Mouse (Mus musculus): ENCODE measurements around the gene Otop2. TPM values are rescaled to one million over a fixed set of nuclear protein-coding genes. Genes with fewer than 3 reads are reported as not detected.

Gene Otop2
- polyA plus RNA-seq, 1 experiment from 2014 or later: 0.31 TPM

- Histone ChIP-seq H3K36me3 (peaks cover 28% of the 10 kb centered on the region), H3K9me3 (no peaks in the 10 kb centered on the region), H3K4me1 (peaks cover 27% of the 10 kb centered on the region), H3K27me3 (peaks cover 52% of the 10 kb centered on the region), H3K27ac (no peak overlapping the region), H3K4me3 (no peak overlapping the region), H3K9ac (no peak overlapping the region), H3K4me2 (no peak overlapping the region)
- WGBS: 91% methylated on average over 27 of the region's 27 CpGs
- ATAC-seq (ENCODE audit: insufficient number of reproducible peaks, low FRiP score, low TSS enrichment, low read depth): no peak
Observed at GRCm38 (mm10) chr11:115269330-115270066, 37.5 kb upstream of the Otop2 start.

- 24% methylated on average over 19 of the region's 19 CpGs for WGBS
- Histone ChIP-seq H3K36me3 (peaks cover 28% of the 10 kb centered on the region), H3K4me3 (no peak overlapping the region), H3K4me1 (peaks cover 23% of the 10 kb centered on the region), H3K27me3 (peaks cover 44% of the 10 kb centered on the region), H3K9ac (no peak overlapping the region), H3K4me2 (no peak overlapping the region), H3K27ac (no peak overlapping the region), H3K9me3 (no peaks in the 10 kb centered on the region)
- ATAC-seq (ENCODE audit: insufficient number of reproducible peaks, low FRiP score, low TSS enrichment, low read depth): no peak
Observed at GRCm38 (mm10) chr11:115270148-115270861, 36.7 kb upstream of the Otop2 start.

DNA sequence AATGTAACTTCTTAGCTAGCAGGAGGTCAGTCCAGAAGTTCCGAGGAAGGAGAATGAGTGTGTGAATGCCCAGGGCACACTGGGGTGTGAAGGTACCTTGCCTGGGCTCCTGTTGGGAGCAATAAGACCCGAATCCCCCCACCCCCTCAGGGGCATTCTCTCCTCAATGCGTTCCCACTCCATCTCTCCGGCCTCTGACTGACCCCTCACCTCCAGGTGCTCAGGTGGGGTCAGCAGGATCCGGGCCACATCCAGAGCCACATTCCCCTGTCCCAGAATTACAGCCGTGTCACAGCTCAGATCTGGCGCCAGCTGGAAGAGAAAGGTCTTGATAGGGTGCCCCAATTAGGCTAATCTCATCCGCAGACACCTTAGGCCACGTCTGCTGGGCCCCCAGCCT lies 35.9 kb upstream of the Otop2 start:
- no peaks in the 10 kb centered on the region for H3K9me3 ChIP-seq
- peaks cover 28% of the 10 kb centered on the region for H3K36me3 ChIP-seq
- H3K27me3 ChIP-seq: peaks cover 37% of the 10 kb centered on the region
- H3K4me3 ChIP-seq: no peak overlapping the region
- H3K4me1 ChIP-seq: peaks cover 25% of the 10 kb centered on the region
- H3K4me2 ChIP-seq: no peak overlapping the region
- no peak overlapping the region for H3K27ac ChIP-seq
- H3K9ac ChIP-seq: no peak overlapping the region
- WGBS: 79% methylated on average over 9 of the region's 9 CpGs
- ATAC-seq (ENCODE audit: insufficient number of reproducible peaks, low FRiP score, low TSS enrichment, low read depth): no peak

DNA sequence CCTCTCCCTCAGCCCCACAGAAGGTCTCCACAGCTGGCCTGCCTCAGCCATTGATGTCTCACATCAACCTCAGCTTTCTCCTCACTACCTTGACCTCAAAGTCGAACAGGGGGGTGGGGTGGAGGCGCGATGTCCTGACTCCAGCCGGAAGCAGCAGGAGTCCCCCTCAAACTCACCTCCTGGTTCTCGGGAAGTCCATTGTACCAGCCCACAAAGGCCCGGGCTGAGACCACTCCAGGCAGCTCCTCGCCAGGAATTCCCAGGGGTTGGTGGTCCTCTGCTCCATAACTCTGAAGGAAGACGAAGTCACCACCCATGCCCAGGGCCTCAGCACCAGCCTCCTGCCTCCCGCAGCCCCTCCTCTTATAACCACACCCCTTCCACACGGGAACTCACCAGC lies 35.5 kb upstream of the Otop2 start:
- H3K27ac ChIP-seq: no peak overlapping the region
- peaks cover 28% of the 10 kb centered on the region for H3K36me3 ChIP-seq
- peaks cover 25% of the 10 kb centered on the region for H3K4me1 ChIP-seq
- no peak overlapping the region for H3K4me2 ChIP-seq
- no peak overlapping the region for H3K9ac ChIP-seq
- 60% methylated on average over 10 of the region's 10 CpGs for WGBS
- H3K4me3 ChIP-seq: no peak overlapping the region
- peaks cover 32% of the 10 kb centered on the region for H3K27me3 ChIP-seq
- no peak for ATAC-seq (ENCODE audit: insufficient number of reproducible peaks, low FRiP score, low TSS enrichment, low read depth)
- no peaks in the 10 kb centered on the region for H3K9me3 ChIP-seq

GRCm38 (mm10) chr11:115272894-115273498 lies 34.0 kb upstream of the Otop2 start:
- Histone ChIP-seq H3K27ac (no peak overlapping the region), H3K4me3 (no peak overlapping the region), H3K9me3 (no peaks in the 10 kb centered on the region), H3K9ac (no peak overlapping the region), H3K4me1 (peaks cover 20% of the 10 kb centered on the region), H3K4me2 (no peak overlapping the region), H3K27me3 (peaks cover 17% of the 10 kb centered on the region), H3K36me3 (peaks cover 26% of the 10 kb centered on the region)
- ATAC-seq (ENCODE audit: insufficient number of reproducible peaks, low FRiP score, low TSS enrichment, low read depth): no peak
- WGBS: 79% methylated on average over 10 of the region's 10 CpGs

DNA sequence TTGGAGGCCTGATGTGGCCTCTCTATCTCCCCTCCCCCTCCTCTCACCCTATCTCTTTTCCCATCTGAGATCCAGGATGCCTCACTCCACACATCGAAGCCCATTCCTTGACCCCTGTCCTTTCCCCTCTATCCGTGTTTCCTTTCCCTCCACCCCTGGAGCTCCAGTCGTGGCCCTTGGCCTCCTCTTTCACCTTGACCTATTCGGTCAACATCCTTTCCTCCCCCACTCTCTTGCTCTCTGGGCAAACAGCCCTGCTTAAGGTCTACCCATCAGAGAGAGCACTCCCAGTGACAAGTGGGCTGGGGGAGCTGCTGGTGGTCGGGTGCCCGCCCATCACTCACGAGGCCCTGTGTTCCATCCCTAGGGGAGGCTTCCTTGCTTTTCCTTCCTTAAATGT lies 33.2 kb upstream of the Otop2 start:
- peaks cover 19% of the 10 kb centered on the region for H3K36me3 ChIP-seq
- no peak overlapping the region for H3K27ac ChIP-seq
- ATAC-seq (ENCODE audit: insufficient number of reproducible peaks, low FRiP score, low TSS enrichment, low read depth): no peak
- WGBS: 65% methylated on average over 7 of the region's 7 CpGs
- H3K9ac ChIP-seq: no peak overlapping the region
- H3K4me1 ChIP-seq: peaks cover 21% of the 10 kb centered on the region
- H3K4me3 ChIP-seq: no peak overlapping the region
- no peaks in the 10 kb centered on the region for H3K9me3 ChIP-seq
- H3K4me2 ChIP-seq: no peak overlapping the region
- H3K27me3 ChIP-seq: peaks cover 10% of the 10 kb centered on the region

DNA sequence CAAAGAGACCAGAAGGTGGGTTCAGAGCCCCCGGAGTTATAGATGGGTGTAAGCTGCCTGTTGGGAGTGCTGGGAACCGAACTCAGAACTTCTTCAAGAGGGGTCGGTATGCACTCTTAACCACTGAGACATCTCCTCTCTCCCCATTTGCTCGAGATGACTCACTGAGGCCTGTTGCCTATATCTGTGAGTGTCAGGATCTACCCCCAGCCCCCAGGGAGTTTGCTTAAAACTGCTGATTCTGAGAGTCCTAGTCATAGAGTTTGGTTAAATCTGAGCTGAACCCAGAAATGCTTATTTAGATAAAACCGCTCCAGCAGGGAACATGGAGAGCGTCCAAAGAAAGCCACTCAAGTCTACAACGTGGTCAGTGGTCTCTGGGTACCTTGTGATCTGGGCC lies 32.8 kb upstream of the Otop2 start:
- H3K4me3 ChIP-seq: no peak overlapping the region
- peaks cover 15% of the 10 kb centered on the region for H3K36me3 ChIP-seq
- ATAC-seq (ENCODE audit: insufficient number of reproducible peaks, low FRiP score, low TSS enrichment, low read depth): no peak
- no peak overlapping the region for H3K4me2 ChIP-seq
- H3K27me3 ChIP-seq: peaks cover 5% of the 10 kb centered on the region
- peaks cover 21% of the 10 kb centered on the region for H3K4me1 ChIP-seq
- H3K27ac ChIP-seq: no peak overlapping the region
- H3K9ac ChIP-seq: no peak overlapping the region
- no peaks in the 10 kb centered on the region for H3K9me3 ChIP-seq
- 80% methylated on average over 7 of the region's 7 CpGs for WGBS

DNA sequence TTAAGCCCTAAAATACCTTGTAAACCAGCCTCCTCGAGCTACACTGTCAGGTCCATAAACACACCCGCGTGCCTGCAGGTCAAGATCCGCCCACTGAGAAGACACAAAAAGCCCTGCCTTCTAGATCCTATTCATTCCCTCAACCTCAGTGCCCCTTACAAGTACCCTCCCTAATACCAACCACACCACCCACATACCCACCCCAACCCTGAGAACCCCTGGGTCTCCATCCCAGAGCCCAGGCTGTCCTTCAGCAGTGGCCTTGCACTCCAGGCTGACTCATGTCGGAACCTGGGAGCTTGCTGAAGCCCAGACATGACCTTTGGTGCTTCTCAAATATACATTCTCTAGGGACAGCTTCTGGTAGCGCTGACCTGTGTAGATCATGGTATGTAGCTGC lies 32.2 kb upstream of the Otop2 start:
- H3K4me2 ChIP-seq: no peak overlapping the region
- H3K27me3 ChIP-seq: no peaks in the 10 kb centered on the region; the same call in 1 of the 2 replicates
- WGBS: 77% methylated on average over 6 of the region's 6 CpGs
- ATAC-seq (ENCODE audit: insufficient number of reproducible peaks, low FRiP score, low TSS enrichment, low read depth): no peak
- no peak overlapping the region for H3K27ac ChIP-seq
- no peak overlapping the region for H3K4me3 ChIP-seq
- peaks cover 21% of the 10 kb centered on the region for H3K4me1 ChIP-seq
- H3K9me3 ChIP-seq: no peaks in the 10 kb centered on the region
- peaks cover 9% of the 10 kb centered on the region; the same call in 1 of the 2 replicates for H3K36me3 ChIP-seq
- H3K9ac ChIP-seq: no peak overlapping the region

GRCm38 (mm10) chr11:115275509-115275908 lies 31.5 kb upstream of the Otop2 start:
- Histone ChIP-seq H3K4me1 (peaks cover 16% of the 10 kb centered on the region), H3K27ac (no peak overlapping the region), H3K4me2 (peak overlapping the region; percentile 90), H3K4me3 (peak overlapping the region; percentile 72; the same call in 1 of the 2 replicates), H3K27me3 (no peaks in the 10 kb centered on the region), H3K9me3 (no peaks in the 10 kb centered on the region), H3K9ac (no peak overlapping the region), H3K36me3 (peaks cover 9% of the 10 kb centered on the region; the same call in 1 of the 2 replicates)
- 78% methylated on average over 6 of the region's 6 CpGs for WGBS
- ATAC-seq (ENCODE audit: insufficient number of reproducible peaks, low FRiP score, low TSS enrichment, low read depth): no peak

DNA sequence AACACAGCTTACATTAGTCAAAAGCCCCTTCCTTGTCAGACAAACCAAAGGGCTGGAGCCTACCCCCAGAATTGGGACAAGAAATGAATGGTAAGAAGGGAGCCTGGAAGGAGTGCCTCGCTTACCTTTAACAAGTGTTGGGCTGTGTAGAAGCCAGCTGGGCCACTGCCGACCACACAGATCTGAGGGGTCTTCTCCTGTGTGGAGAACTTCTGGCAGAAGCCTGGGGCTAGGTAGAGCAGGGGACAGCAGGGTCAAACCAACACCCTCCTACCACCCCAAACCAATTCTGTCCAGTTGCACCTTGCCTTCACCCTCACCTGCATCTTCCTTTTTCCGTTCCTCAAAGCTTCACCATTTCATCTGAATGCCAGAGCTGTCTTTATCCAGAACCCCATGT lies 31.0 kb upstream of the Otop2 start:
- Histone ChIP-seq H3K9ac (no peak overlapping the region), H3K27ac (no peak overlapping the region)
- WGBS: 63% methylated on average over 3 of the region's 3 CpGs

GRCm38 (mm10) chr11:115276780-115277603 lies 30.0 kb upstream of the Otop2 start, which contains the start of gene Fdxr:
Fdxr (minus strand) TSS chr11:115277050.
- under 1% methylated on average over 42 of the region's 42 CpGs for WGBS
- Histone ChIP-seq H3K4me2 (peak within 1 kb of the TSS; percentile 90), H3K36me3 (no peaks in the 10 kb centered on the region), H3K27ac (peak within 1 kb of the TSS; percentile 89), H3K27me3 (no peaks in the 10 kb centered on the region), H3K9me3 (no peaks in the 10 kb centered on the region), H3K4me3 (peak within 1 kb of the TSS; percentile 72), H3K9ac (peak within 1 kb of the TSS; percentile 84), H3K4me1 (peaks cover 16% of the 10 kb centered on the region)
- peak; percentile 96 for ATAC-seq (ENCODE audit: insufficient number of reproducible peaks, low FRiP score, low TSS enrichment, low read depth)

More for the DNA sequence above, 31.0 kb upstream of the Otop2 start:
- Histone ChIP-seq H3K27me3 (no peaks in the 10 kb centered on the region), H3K36me3 (peaks cover 7% of the 10 kb centered on the region; the same call in 1 of the 2 replicates), H3K4me2 (peak overlapping the region; percentile 90), H3K9me3 (no peaks in the 10 kb centered on the region), H3K4me3 (peak overlapping the region; percentile 72; the same call in 1 of the 2 replicates), H3K4me1 (peaks cover 16% of the 10 kb centered on the region)
- no peak for ATAC-seq (ENCODE audit: insufficient number of reproducible peaks, low FRiP score, low TSS enrichment, low read depth)
